Mouse (Mus musculus) bone marrow, adult 2 months (tissue): ENCODE data around the gene Fndc3b. TPM values are rescaled to one million over a fixed set of nuclear protein-coding genes. Genes with fewer than 3 reads are reported as not detected.

ENCODE experiments used
- H3K27ac ChIP-seq: fragments of 200-500 bp; 2 replicates; pipeline ENCODE4 v1.5.1; 2012; ENCODE audit warnings: low read depth, mild to moderate bottlenecking, control low read depth, inconsistent platforms, low read length; ENCODE audit not compliant: control insufficient read depth, poor library complexity, insufficient read depth
- H3K4me1 ChIP-seq: fragments of 200-500 bp; 2 replicates; pipeline ENCODE4 v1.6.1; 2011; ENCODE audit warnings: low read length; ENCODE audit not compliant: control insufficient read depth, insufficient read depth
- H3K4me3 ChIP-seq: fragments of 200-500 bp; replicated peaks from 2 replicates; pipeline ENCODE3; 2011; ENCODE audit warnings: mild to moderate bottlenecking, low read depth, low read length, control low read depth; ENCODE audit not compliant: control insufficient read depth
- CTCF ChIP-seq: fragments of 200-500 bp; IDR thresholded peaks from 2 replicates; pipeline ENCODE4 v1.5.1; 2011; ENCODE audit warnings: low read length, control low read depth; ENCODE audit not compliant: control insufficient read depth, insufficient read depth
- POLR2A ChIP-seq: fragments of 200-500 bp; IDR thresholded peaks from 2 replicates; pipeline ENCODE4 v1.6.1; 2011; ENCODE audit warnings: low read depth, mild to moderate bottlenecking, control low read depth, low read length, borderline replicate concordance; ENCODE audit not compliant: control insufficient read depth
- WGBS: fragments of 180-500 bp; shearing (Covaris S2); methylation state at CpG from one replicate; pipeline ENCODE4 v1.1.7; 2018; 5-methylcytosine and 5-hydroxymethylcytosine counted together
- polyA plus RNA-seq: library from polyadenylated mRNA; stranded (reverse); fragments of >200 nt; gene quantifications from 2 replicates; pipeline ENCODE4 v1.2.4, GENCODE M21; 2011; ENCODE audit warnings: low replicate concordance; ENCODE audit not compliant: missing spikeins, insufficient read depth, insufficient read length

Gene Fndc3b
- polyA plus RNA-seq, 1 experiment, result 4.2 TPM

- WGBS, result 69% methylated on average over 9 of the region's 9 CpGs
- TF ChIP-seq POLR2A, result no peak
- no peak for TF ChIP-seq CTCF
- Histone ChIP-seq H3K4me1 (peaks cover 8% of the 10 kb centered on the region; the same call in 1 of the 2 replicates), H3K27ac (no peak overlapping the region), H3K4me3 (no peak overlapping the region)
Measured at GRCm38 (mm10) chr3:27652451-27653011, 58.6 kb downstream of the Fndc3b start.

DNA sequence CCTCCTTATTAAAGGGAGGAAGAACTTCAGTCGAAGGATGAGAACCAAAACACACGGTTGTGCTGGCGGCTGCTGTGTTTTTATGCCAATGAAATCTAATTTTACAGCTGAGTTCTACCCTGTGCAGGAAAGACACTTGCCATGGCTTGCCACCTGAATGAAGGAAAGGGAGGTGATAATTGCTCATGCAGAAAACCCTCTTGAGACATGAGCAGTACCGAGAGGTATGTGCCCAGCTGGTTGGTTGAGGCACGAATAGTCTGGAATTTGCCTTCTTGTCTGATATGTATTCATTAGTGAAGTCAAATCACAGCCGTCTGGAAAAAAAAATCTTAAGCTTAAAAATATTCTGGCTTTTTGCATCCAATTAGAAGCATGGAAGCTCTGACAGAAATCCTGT, 59.4 kb downstream of the Fndc3b start:
- peaks cover 6% of the 10 kb centered on the region; the same call in 1 of the 2 replicates for H3K4me1 ChIP-seq
- 64% methylated on average over 6 of the region's 6 CpGs for WGBS
- TF ChIP-seq POLR2A, result no peak
- TF ChIP-seq CTCF, result no peak

DNA sequence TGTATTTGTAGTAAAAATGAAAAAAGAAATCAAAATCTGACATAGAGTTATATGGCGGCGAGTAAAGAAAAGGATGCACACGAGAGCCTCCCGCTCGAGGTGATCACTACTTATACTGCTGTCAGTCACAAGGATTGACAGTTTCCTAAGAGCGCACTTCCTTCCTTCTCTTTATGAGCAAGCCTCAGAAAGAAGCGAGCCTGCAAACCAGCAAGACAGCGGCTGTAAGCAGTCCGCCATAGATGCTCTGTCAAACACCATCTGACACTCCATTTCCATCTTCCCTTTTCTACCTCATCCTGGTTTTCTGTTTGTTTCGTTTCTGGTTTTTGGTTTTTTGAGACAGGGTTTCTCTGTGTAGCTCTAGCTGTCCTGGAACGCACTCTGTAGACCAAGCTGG, 61.0 kb downstream of the Fndc3b start:
- Histone ChIP-seq H3K4me3 (no peak overlapping the region), H3K4me1 (peaks cover 3% of the 10 kb centered on the region; the same call in 1 of the 2 replicates), H3K27ac (peak overlapping the region; percentile 52; the same call in 1 of the 2 replicates)
- TF ChIP-seq CTCF (no peak), POLR2A (no peak)
- 40% methylated on average over 11 of the region's 11 CpGs for WGBS

More for the DNA sequence above, 59.4 kb downstream of the Fndc3b start:
- Histone ChIP-seq H3K27ac (no peak overlapping the region), H3K4me3 (no peak overlapping the region)

DNA sequence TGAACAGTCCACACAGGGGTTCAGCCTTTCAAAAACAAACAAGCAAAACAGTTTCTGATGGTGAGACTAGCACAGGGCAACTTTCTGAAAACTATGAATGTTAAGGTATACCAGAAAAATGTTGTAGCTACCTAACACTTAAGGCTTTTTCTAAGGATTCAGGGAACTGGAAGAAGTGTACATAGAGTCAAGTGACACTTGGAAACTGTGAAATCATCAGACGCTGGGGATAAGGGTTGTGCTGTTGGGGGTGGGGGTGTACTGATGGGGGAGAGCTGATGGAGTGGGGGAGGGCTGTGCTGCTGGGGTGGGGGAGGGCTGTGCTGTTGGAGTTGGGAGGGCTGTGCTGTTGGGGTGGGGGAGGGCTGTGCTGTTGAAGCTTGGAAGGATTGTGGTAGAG, 61.8 kb downstream of the Fndc3b start:
- 91% methylated on average over 1 of the region's 1 CpGs for WGBS
- peaks cover 1% of the 10 kb centered on the region; the same call in 1 of the 2 replicates for H3K4me1 ChIP-seq
- no peak overlapping the region for H3K27ac ChIP-seq

DNA sequence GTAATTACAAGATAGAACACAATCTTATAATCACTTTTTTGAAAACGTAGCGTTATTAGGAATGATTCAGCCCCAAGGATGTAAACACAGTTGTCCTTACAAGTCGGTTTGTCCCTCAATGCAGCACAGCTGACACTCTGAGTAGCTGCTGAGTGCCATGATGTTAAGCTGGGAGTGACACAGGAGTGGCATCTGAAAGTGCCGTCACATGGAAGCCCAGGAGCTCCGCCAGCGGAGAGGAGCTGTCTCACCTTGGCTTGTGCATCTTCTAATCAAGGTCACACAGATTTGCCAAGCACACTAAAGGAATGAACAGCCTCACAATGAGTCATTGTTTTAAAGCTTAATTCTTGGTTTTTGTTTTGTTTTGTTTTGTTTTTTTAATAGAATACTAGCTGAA, 68.7 kb downstream of the Fndc3b start:
- Histone ChIP-seq H3K4me3 (no peak overlapping the region), H3K27ac (no peak overlapping the region), H3K4me1 (no peaks in the 10 kb centered on the region)
- WGBS, result 89% methylated on average over 6 of the region's 6 CpGs
- no peak for TF ChIP-seq POLR2A
- no peak for TF ChIP-seq CTCF

More for the DNA sequence above, 61.8 kb downstream of the Fndc3b start:
- no peak overlapping the region for H3K4me3 ChIP-seq
- TF ChIP-seq CTCF, result no peak

- H3K27ac ChIP-seq, result no peak overlapping the region
- 77% methylated on average over 4 of the region's 4 CpGs for WGBS
- H3K4me3 ChIP-seq, result no peak overlapping the region
- TF ChIP-seq POLR2A (no peak), CTCF (no peak)
- no peaks in the 10 kb centered on the region for H3K4me1 ChIP-seq
Measured at GRCm38 (mm10) chr3:27639701-27640100, 71.4 kb downstream of the Fndc3b start.

DNA sequence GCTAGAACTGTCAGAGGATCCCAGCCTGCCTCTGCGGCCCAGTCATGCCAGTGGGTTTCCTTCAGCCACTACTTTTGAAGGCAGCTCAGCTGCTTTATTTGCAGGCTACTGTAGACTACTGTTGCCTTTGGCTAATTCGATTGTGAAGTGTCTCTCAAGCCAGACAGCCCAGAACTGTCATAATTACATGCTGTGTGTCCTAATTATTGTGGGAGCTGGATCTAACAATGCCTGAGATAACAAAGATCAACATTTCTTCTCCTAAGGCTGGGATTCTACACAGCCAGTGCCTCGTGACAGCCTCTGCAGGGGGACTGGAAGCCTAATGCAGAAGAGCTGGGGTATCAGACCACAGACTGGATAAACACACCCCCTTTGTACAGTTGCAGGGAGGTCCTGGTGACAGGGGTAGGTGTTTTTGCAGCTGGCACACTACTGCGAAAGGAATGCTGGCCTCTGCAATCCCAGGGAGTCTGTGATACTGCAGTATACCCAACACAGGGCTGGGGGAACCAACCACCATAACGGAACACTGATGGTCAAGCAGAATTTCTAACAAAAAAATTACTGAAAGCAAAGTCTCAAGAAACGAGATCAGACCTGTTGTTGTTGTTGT, 74.0 kb downstream of the Fndc3b start:
- H3K4me3 ChIP-seq, result no peak overlapping the region
- WGBS, result 78% methylated on average over 6 of the region's 6 CpGs
- no peak overlapping the region for H3K27ac ChIP-seq
- no peaks in the 10 kb centered on the region for H3K4me1 ChIP-seq
- TF ChIP-seq CTCF, result no peak
- TF ChIP-seq POLR2A, result no peak

- 82% methylated on average over 3 of the region's 3 CpGs for WGBS
Measured at GRCm38 (mm10) chr3:27635776-27636175, 75.3 kb downstream of the Fndc3b start.

GRCm38 (mm10) chr3:27632880-27633279, 78.2 kb downstream of the Fndc3b start:
- Histone ChIP-seq H3K4me1 (no peaks in the 10 kb centered on the region), H3K27ac (no peak overlapping the region), H3K4me3 (no peak overlapping the region)
- TF ChIP-seq POLR2A (no peak), CTCF (no peak)
- WGBS, result 86% methylated on average over 1 of the region's 1 CpGs

More at GRCm38 (mm10) chr3:27635776-27636175, 75.3 kb downstream of the Fndc3b start:
- no peaks in the 10 kb centered on the region for H3K4me1 ChIP-seq
- H3K27ac ChIP-seq, result no peak overlapping the region
- no peak overlapping the region for H3K4me3 ChIP-seq
- no peak for TF ChIP-seq POLR2A
- TF ChIP-seq CTCF, result no peak
